Mouse (Mus musculus) G1E (cell line): ENCODE measurements at regions not wholly inside any gene's neighbourhood (a gene's known extent, or its start where the extent isn't known, plus 50 kb on each side); places are given as distances from the start of the nearest gene placed in this dataset.

ENCODE experiments used
- ATAC-seq: 2 replicates; pipeline ENCODE4 v1.8.0; 2016; ENCODE audit warnings: mild to moderate bottlenecking; ENCODE audit not compliant: insufficient number of reproducible peaks, poor library complexity, low FRiP score, severe bottlenecking; ENCODE audit errors: extremely low read depth
- DNase-seq: peaks from one replicate; pipeline ENCODE4 v3.0.0; 2012; ENCODE audit warnings: low spot score
- H3K27me3 ChIP-seq: 2 replicates; pipeline ENCODE4 v1.6.1; 2012; ENCODE audit warnings: mild to moderate bottlenecking, low read length, inconsistent platforms; ENCODE audit not compliant: insufficient read depth
- H3K36me3 ChIP-seq: replicated peaks from 2 replicates; pipeline ENCODE3; 2012; ENCODE audit warnings: mild to moderate bottlenecking, inconsistent platforms
- H3K4me1 ChIP-seq: 2 replicates; pipeline ENCODE4 v1.6.1; 2012; ENCODE audit warnings: low read depth, low read length, inconsistent platforms, mixed read lengths; ENCODE audit not compliant: insufficient read depth
- H3K4me3 ChIP-seq: 2 replicates; pipeline ENCODE4 v1.5.1; 2012; ENCODE audit warnings: low read depth, mild to moderate bottlenecking, inconsistent platforms, low read length, moderate library complexity, mixed read lengths
- H3K9me3 ChIP-seq: replicated peaks from 2 replicates; pipeline ENCODE4 v1.6.1; 2012; ENCODE audit warnings: inconsistent platforms
- CTCF ChIP-seq: IDR thresholded peaks from 2 replicates; pipeline ENCODE4 v1.5.1; 2012; ENCODE audit warnings: low read depth, low read length, inconsistent platforms, mixed read lengths
- GATA1 ChIP-seq: IDR thresholded peaks from 2 replicates; pipeline ENCODE4 v1.6.1; 2012; ENCODE audit warnings: borderline replicate concordance, low read length, inconsistent platforms, mixed read lengths
- GATA2 ChIP-seq: IDR thresholded peaks from 2 replicates; pipeline ENCODE4 v1.6.1; 2012; ENCODE audit warnings: low read depth, low read length, inconsistent platforms, borderline replicate concordance
- POLR2AphosphoS5 ChIP-seq: IDR thresholded peaks from 2 replicates; pipeline ENCODE4 v1.6.1; 2012; ENCODE audit warnings: low read depth, low read length, inconsistent platforms; ENCODE audit not compliant: insufficient replicate concordance
- TAL1 ChIP-seq: conservative IDR thresholded peaks from 2 replicates; pipeline ENCODE4 v1.6.1; 2012; ENCODE audit warnings: low read depth, low read length, inconsistent platforms, mixed read lengths

DNA sequence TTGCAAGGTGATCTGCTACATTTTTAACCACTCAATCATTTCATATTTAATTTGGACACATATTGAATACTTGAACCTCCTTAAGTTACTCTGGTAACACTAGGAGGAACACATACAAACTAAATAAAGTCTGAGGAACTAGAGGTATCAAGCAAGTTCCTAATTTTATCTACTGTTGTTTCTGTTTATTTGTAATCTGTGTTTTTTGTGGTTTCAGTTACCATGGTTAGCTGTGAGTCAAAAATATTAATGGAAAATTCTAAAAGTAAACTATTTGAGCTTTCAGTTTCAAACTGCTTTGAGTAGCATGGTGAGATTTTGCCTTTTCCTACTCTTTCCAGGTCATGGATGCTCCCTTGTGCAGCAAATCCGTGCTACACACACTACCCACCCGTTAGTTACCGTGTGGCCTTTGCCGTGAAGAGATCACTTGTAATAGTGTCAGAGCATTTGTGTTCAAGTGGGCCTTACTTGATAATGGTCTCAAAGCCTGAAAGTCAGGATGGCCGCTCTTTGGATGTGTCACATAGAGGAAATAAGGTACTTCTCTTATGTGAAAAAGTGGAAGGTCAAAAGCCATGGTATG lies 177.0 kb upstream of the Stt3b start:
- TF ChIP-seq CTCF (no peak), TAL1 (no peak), GATA2 (no peak), POLR2AphosphoS5 (no peak), GATA1 (no peak)
- H3K4me3 ChIP-seq, result no peak overlapping the region
- H3K36me3 ChIP-seq, result no peaks in the 10 kb centered on the region
- no peaks in the 10 kb centered on the region for H3K4me1 ChIP-seq
- H3K9me3 ChIP-seq, result peaks cover 41% of the 10 kb centered on the region
- no peaks in the 10 kb centered on the region for H3K27me3 ChIP-seq
- ATAC-seq (no peak), DNase-seq (no peak)

DNA sequence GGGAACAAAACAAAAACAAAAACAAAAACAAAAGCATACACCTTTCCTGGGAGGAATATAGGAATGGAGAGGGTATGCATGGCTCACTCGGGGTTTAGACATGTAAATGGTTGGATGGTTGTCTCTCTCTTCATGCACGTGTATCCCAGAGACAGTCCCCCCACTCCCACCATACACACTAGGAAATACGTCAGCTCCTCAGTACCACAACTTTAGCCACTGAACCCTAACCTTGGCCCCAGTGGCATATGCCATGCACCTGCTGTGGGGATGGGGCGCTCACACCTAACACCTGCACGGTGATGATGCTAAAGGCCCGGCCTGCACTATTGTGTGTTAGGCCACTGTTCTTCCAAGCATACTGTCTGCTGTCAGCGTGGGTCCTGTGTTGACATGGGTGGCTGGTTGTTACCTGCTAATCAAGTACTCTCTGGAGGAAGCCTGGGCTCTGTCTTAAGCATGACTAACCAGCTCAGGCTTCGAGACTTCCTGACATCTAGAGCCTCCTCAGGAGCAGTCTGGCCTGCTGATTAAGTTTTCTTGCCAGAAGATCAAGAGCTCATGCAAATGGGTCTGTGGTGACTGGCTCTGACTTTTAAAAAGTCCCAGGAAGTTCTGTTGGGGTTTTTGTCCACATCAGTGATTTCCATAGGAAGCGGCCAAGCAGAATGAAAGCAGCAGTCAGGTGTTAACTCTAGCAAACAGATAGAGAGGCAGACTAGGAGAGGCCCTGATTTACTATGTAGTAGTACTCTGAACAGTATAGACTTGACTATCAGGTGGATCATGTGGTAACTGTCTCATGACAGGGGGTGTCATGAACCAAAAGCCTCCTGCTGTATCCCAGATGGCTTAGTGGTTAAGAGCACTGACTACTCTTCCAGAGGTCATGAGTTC lies 178.9 kb upstream of the Stt3b start:
- no peak for DNase-seq
- Histone ChIP-seq H3K4me3 (no peak overlapping the region), H3K4me1 (no peaks in the 10 kb centered on the region), H3K27me3 (no peaks in the 10 kb centered on the region), H3K9me3 (peaks cover 47% of the 10 kb centered on the region), H3K36me3 (no peaks in the 10 kb centered on the region)
- no peak for ATAC-seq
- no peak for TF ChIP-seq GATA2
- no peak for TF ChIP-seq POLR2AphosphoS5
- no peak for TF ChIP-seq GATA1
- TF ChIP-seq TAL1, result no peak
- TF ChIP-seq CTCF, result no peak

DNA sequence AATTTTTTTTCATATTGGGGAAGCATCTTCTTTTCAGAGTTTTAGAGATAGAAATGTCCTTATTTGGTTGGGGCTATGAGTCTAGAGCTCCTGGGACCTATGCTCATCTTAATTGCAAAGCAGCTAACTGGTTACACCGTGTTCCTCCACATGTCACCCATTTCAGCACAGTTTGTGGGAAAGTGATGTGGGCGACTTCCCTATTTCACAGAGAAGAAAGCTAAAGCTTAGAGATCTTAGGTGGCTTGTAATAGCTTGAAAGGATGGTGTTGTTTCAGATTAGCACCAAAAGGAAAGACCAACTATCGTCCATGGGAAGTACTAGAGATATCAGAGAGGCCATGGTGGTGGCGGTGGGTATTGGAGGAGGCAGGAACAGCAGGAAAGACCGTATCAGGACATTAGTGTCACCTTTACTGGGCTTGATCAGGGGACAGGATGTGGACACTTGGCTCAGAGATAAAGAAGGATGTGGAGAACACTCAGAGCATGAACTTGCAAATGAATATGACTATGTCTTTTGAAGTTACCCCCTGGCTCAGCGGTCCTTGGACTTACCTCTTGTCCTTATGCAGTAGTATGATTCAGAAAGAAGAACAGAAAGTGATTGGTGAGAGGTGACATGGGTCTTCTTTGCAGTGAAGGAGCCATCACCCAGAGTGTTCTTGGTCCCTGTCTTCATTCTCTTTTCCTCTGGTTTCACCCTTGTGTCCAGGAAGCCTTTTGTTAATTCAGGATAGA lies 182.4 kb upstream of the Stt3b start:
- TF ChIP-seq CTCF, result no peak
- TF ChIP-seq GATA1, result no peak
- no peak for TF ChIP-seq GATA2
- TF ChIP-seq POLR2AphosphoS5, result no peak
- no peak for TF ChIP-seq TAL1
- Histone ChIP-seq H3K9me3 (peaks cover 45% of the 10 kb centered on the region), H3K36me3 (no peaks in the 10 kb centered on the region), H3K4me1 (no peaks in the 10 kb centered on the region), H3K4me3 (no peak overlapping the region), H3K27me3 (no peaks in the 10 kb centered on the region)
- ATAC-seq (no peak), DNase-seq (no peak)

DNA sequence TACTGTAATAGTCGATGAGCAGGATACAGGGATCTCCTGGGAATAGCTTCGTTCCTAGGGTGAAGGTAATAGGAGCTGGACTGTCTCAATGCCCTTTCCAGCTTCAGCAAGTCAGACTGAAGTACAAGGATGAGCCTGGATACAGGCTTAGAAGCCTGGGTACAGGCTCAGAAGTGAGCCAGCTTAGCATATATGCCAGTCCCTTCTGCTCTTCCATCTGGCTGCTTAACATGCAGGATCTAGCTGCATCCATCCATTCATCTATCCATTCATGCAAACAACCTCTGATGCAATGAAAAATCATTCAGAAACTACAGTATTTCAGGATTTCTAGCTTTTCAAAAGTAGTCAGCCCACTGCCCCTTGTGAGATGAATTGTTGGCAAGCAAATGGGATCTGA lies 183.5 kb upstream of the Stt3b start:
- peaks cover 38% of the 10 kb centered on the region for H3K9me3 ChIP-seq
- no peaks in the 10 kb centered on the region for H3K27me3 ChIP-seq
- ATAC-seq (no peak), DNase-seq (no peak)
- no peak for TF ChIP-seq POLR2AphosphoS5
- no peak for TF ChIP-seq GATA1
- no peak for TF ChIP-seq CTCF
- TF ChIP-seq TAL1, result no peak
- TF ChIP-seq GATA2, result no peak
- H3K4me1 ChIP-seq, result no peaks in the 10 kb centered on the region
- no peak overlapping the region for H3K4me3 ChIP-seq
- H3K36me3 ChIP-seq, result no peaks in the 10 kb centered on the region

DNA sequence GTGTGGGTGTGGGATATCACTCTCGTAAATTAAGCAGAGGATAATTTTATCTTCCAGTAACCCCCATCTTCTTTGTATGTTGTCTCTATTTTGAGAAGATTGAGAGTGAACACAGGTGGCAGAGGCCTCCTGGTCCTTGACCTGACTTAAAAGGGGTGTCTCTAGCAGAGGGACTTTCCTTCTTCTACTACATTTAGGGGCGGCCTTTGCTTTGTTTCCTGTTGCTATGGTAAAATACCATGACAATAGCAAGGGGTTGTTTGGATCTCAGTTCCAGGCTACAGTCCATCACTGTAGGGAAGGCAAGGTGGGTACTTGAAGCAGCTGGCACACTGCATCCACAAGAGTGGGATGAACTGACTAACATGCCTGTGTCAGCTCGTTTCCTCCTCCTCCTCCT lies 189.3 kb upstream of the Stt3b start:
- Histone ChIP-seq H3K9me3 (peaks cover 33% of the 10 kb centered on the region), H3K36me3 (no peaks in the 10 kb centered on the region), H3K4me1 (no peaks in the 10 kb centered on the region), H3K27me3 (no peaks in the 10 kb centered on the region), H3K4me3 (no peak overlapping the region)
- DNase-seq (no peak), ATAC-seq (no peak)
- no peak for TF ChIP-seq CTCF
- TF ChIP-seq TAL1, result no peak
- no peak for TF ChIP-seq GATA2

DNA sequence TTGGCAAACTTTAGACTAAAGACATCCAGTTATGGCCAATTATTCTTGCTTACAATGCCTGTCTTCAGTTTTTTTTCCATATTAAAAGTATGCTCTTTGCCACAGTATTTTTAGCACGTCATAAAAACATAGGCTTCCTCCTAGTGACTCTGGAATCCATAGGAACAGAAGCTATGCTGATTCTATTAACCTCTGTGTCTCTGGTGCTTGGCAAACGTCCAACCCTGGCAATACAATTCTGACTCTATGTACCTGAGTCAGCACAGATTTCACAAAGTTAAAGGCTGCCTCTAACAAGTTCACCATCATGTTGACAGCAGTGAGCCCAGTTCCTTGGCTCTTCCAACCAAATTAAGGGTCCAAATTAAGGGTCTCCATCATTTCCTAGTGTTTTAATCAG lies 194.6 kb upstream of the Stt3b start:
- no peak for DNase-seq
- Histone ChIP-seq H3K4me3 (no peak overlapping the region), H3K36me3 (no peaks in the 10 kb centered on the region), H3K9me3 (peaks cover 44% of the 10 kb centered on the region), H3K4me1 (no peaks in the 10 kb centered on the region), H3K27me3 (no peaks in the 10 kb centered on the region)
- TF ChIP-seq GATA1 (no peak), CTCF (no peak), POLR2AphosphoS5 (no peak), GATA2 (no peak), TAL1 (no peak)
- no peak for ATAC-seq
